Mouse (Mus musculus): Measurements from ENCODE around the gene Nfia.

Nfia gene

GRCm38 (mm10) chr4:98126003-98126677 is 353.6 kb downstream of the Nfia start:
- DNase-seq (ENCODE audit: low spot score in 2 of 2) = no peak

GRCm38 (mm10) chr4:98130798-98131197 is 358.3 kb downstream of the Nfia start:
- DNase-seq (ENCODE audit: low spot score in 2 of 2) = no peak

GRCm38 (mm10) chr4:98134027-98134426 is 361.5 kb downstream of the Nfia start:
- no peak for DNase-seq (ENCODE audit: low spot score in 2 of 2)

- no peak for DNase-seq (ENCODE audit: low spot score in 2 of 2)
Measured at GRCm38 (mm10) chr4:98136072-98136471, 363.5 kb downstream of the Nfia start.

- DNase-seq (ENCODE audit: low spot score in 2 of 2) = no peak
Measured at GRCm38 (mm10) chr4:98142879-98143436, 370.4 kb downstream of the Nfia start.

GRCm38 (mm10) chr4:98150576-98150975 is 378.0 kb downstream of the Nfia start:
- DNase-seq (ENCODE audit: low spot score in 2 of 2) = no peak

- no peak for DNase-seq (ENCODE audit: low spot score in 2 of 2)
Measured at GRCm38 (mm10) chr4:98157921-98158320, 385.4 kb downstream of the Nfia start.

- DNase-seq (ENCODE audit: low spot score in 2 of 2) = no peak
Measured at GRCm38 (mm10) chr4:98166379-98166778, 393.8 kb downstream of the Nfia start.
